39 mouse cellular contexts compared by ENCODE assay signal in the genomic region with DNA sequence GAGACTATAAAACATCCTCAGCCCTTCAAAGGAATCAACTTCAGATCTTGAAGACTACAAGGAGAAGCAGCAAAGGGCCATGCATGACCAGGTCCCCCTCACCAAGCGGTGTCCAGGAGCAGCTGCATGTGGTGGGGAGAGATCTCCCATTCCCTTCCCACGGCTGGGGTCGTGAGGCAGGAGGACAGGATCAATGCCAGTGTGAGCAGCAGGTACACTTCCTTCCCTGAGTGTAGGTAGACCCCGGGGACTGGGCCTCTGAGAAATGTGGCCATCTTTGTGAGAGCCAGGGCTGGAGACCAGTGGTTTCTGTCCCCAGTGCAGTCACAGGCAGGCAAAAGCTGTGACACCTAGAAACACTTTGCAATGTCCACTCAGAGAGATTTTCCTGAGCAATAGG. TPM values are rescaled to one million over a fixed set of nuclear protein-coding genes. Genes with fewer than 3 reads are reported as not detected.
"Had no signal": no experiment of that assay in that cellular context is flagged by ENCODE, and none has a peak within 500 bp of the region (broad histone marks: within the 10 kb centered on the region; RNA-seq: fewer than 3 reads in every experiment).

No protein-coding gene starts in this region.

- H3K4me1 ChIP-seq: embryonic facial prominence, embryonic 12.5 days; embryonic facial prominence, embryonic 13.5 days; embryonic facial prominence, embryonic 15.5 days; forebrain, embryonic 10.5 days; forebrain, embryonic 12.5 days; forebrain, embryonic 13.5 days; forebrain, embryonic 15.5 days had no signal

- ATAC-seq: forebrain, embryonic 13.5 days; forebrain, embryonic 14.5 days; forebrain, embryonic 15.5 days; forebrain, embryonic 16.5 days; forebrain, postnatal 0 days had no signal

- H3K4me2 ChIP-seq: embryonic facial prominence, embryonic 12.5 days; embryonic facial prominence, embryonic 13.5 days; embryonic facial prominence, embryonic 15.5 days; forebrain, embryonic 12.5 days; forebrain, embryonic 13.5 days; forebrain, embryonic 15.5 days had no signal

- H3K36me3 ChIP-seq: embryonic facial prominence, embryonic 12.5 days; embryonic facial prominence, embryonic 13.5 days; embryonic facial prominence, embryonic 15.5 days; forebrain, embryonic 10.5 days; forebrain, embryonic 12.5 days; forebrain, embryonic 15.5 days had no signal

- H3K9me3 ChIP-seq: embryonic facial prominence, embryonic 15.5 days; forebrain, embryonic 10.5 days; forebrain, embryonic 12.5 days; forebrain, embryonic 15.5 days had no signal

- H3K27ac ChIP-seq: embryonic facial prominence, embryonic 12.5 days; embryonic facial prominence, embryonic 13.5 days; embryonic facial prominence, embryonic 15.5 days; forebrain, embryonic 10.5 days; forebrain, embryonic 12.5 days; forebrain, embryonic 13.5 days; forebrain, embryonic 15.5 days; gastrocnemius, adult 2 months; heart, adult 2 months had no signal

- H3K27me3 ChIP-seq: embryonic facial prominence, embryonic 15.5 days; forebrain, embryonic 12.5 days; forebrain, embryonic 13.5 days; forebrain, embryonic 15.5 days had no signal

- DNase-seq: cerebellum, adult 18-20 months; cerebellum, adult 2 months; cerebellum, adult 8-10 months; cerebellum, adult 9-10 months; cerebellum, adult 9-11 months; cerebellum, postnatal 10 days; cerebellum, postnatal 14 days; cerebellum, postnatal 25 days; cerebellum, postnatal 36 days; embryo, embryonic 11 days; forebrain, postnatal 0 days; gastrocnemius, adult 2 months; gastrocnemius, postnatal 10 days; gastrocnemius, postnatal 14 days; gastrocnemius, postnatal 25 days; gastrocnemius, postnatal 36 days; heart, adult 2 months had no signal

- H3K4me3 ChIP-seq: embryonic facial prominence, embryonic 12.5 days; embryonic facial prominence, embryonic 13.5 days; embryonic facial prominence, embryonic 15.5 days; erythroblast, embryonic 14.5 days; forebrain, embryonic 10.5 days; forebrain, embryonic 12.5 days; forebrain, embryonic 13.5 days; forebrain, embryonic 15.5 days; gastrocnemius, adult 2 months; heart, adult 2 months had no signal

- H3K9ac ChIP-seq: embryonic facial prominence, embryonic 12.5 days; embryonic facial prominence, embryonic 13.5 days; embryonic facial prominence, embryonic 15.5 days; forebrain, embryonic 12.5 days; forebrain, embryonic 13.5 days; forebrain, embryonic 15.5 days; forebrain, postnatal 0 days had no signal

RNA-seq across cellular contexts. Expression of a gene that starts 21.8 kb away (rescaled TPM):
- total RNA-seq: common myeloid progenitor, adult 5-6 weeks; forebrain, postnatal 0 days; gastrocnemius, adult 18-20 months; gastrocnemius, adult 2 months; gastrocnemius, adult 8-10 months; gastrocnemius, postnatal 10 days; gastrocnemius, postnatal 14 days; gastrocnemius, postnatal 25 days; gastrocnemius, postnatal 36 days; gastrocnemius, postnatal 4 days; granulocyte monocyte progenitor cell, adult 5-6 weeks; heart, adult 2 months; heart, adult 8-10 months had no signal
- polyA plus RNA-seq: cerebellum, adult 2 months; cortical plate, adult 2 months; embryonic facial prominence, embryonic 11.5 days; embryonic facial prominence, embryonic 12.5 days; embryonic facial prominence, embryonic 13.5 days; embryonic facial prominence, embryonic 14.5 days; embryonic facial prominence, embryonic 15.5 days; erythroblast, embryonic 14.5 days; forebrain, embryonic 11.5 days; forebrain, embryonic 13.5 days; forebrain, embryonic 15.5 days; forebrain, embryonic 16.5 days; frontal cortex, adult 2 months; gonadal fat pad, adult 2 months; heart, adult 2 months had no signal

RNA-seq across cellular contexts. Expression of a gene that starts 35.8 kb away (rescaled TPM):
- total RNA-seq: common myeloid progenitor, adult 5-6 weeks; forebrain, postnatal 0 days; gastrocnemius, adult 18-20 months; gastrocnemius, adult 2 months; gastrocnemius, adult 8-10 months; gastrocnemius, postnatal 10 days; gastrocnemius, postnatal 14 days; gastrocnemius, postnatal 25 days; gastrocnemius, postnatal 36 days; gastrocnemius, postnatal 4 days; granulocyte monocyte progenitor cell, adult 5-6 weeks; heart, adult 2 months; heart, adult 8-10 months had no signal
- polyA plus RNA-seq: cerebellum, adult 2 months; cortical plate, adult 2 months; embryonic facial prominence, embryonic 11.5 days; embryonic facial prominence, embryonic 12.5 days; embryonic facial prominence, embryonic 13.5 days; embryonic facial prominence, embryonic 14.5 days; embryonic facial prominence, embryonic 15.5 days; erythroblast, embryonic 14.5 days; forebrain, embryonic 10.5 days; forebrain, embryonic 11.5 days; forebrain, embryonic 12.5 days; forebrain, embryonic 13.5 days; forebrain, embryonic 14.5 days; forebrain, embryonic 15.5 days; forebrain, embryonic 16.5 days; forebrain, postnatal 0 days; frontal cortex, adult 2 months; gonadal fat pad, adult 2 months; heart, adult 2 months had no signal

RNA-seq across cellular contexts. Expression of a gene that starts 44.1 kb away (rescaled TPM):
- total RNA-seq: common myeloid progenitor, adult 5-6 weeks; forebrain, postnatal 0 days; gastrocnemius, adult 18-20 months; gastrocnemius, adult 2 months; gastrocnemius, adult 8-10 months; gastrocnemius, postnatal 10 days; gastrocnemius, postnatal 14 days; gastrocnemius, postnatal 25 days; gastrocnemius, postnatal 36 days; gastrocnemius, postnatal 4 days; granulocyte monocyte progenitor cell, adult 5-6 weeks; heart, adult 2 months; heart, adult 8-10 months had no signal
- polyA plus RNA-seq: cerebellum, adult 2 months; cortical plate, adult 2 months; embryonic facial prominence, embryonic 11.5 days; embryonic facial prominence, embryonic 12.5 days; embryonic facial prominence, embryonic 13.5 days; embryonic facial prominence, embryonic 14.5 days; erythroblast, embryonic 14.5 days; forebrain, embryonic 11.5 days; forebrain, embryonic 12.5 days; forebrain, embryonic 13.5 days; forebrain, embryonic 14.5 days; forebrain, embryonic 15.5 days; forebrain, embryonic 16.5 days; forebrain, postnatal 0 days; frontal cortex, adult 2 months; gonadal fat pad, adult 2 months; heart, adult 2 months had no signal
